Mouse (Mus musculus) bone marrow macrophage, adult 2 months (primary cell): ENCODE results near the gene Pqbp1.

Source experiments
- CTCF ChIP-seq: IDR thresholded peaks from 2 replicates; pipeline ENCODE4 v1.5.1; 2012; ENCODE audit warnings: low read depth, mild to moderate bottlenecking, low read length, moderate library complexity
- POLR2A ChIP-seq: IDR thresholded peaks from 2 replicates; pipeline ENCODE4 v1.6.1; 2012; ENCODE audit warnings: mild to moderate bottlenecking, low read depth, low read length, borderline replicate concordance

- TF ChIP-seq POLR2A (no peak), CTCF (no peak)
Measured at GRCm38 (mm10) chrX:7865786-7866185, 33.3 kb downstream of the Pqbp1 start.
